Mouse (Mus musculus) layer of hippocampus, adult 6 months (tissue): ENCODE results near the gene L2hgdh. TPM values are rescaled to one million over a fixed set of nuclear protein-coding genes. Genes with fewer than 3 reads are reported as not detected.

Source experiments
- long read RNA-seq, 2 experiments: library from polyadenylated mRNA; unstranded; transcript quantifications; one replicate each; pipeline ENCODE4 v2.0.0; 2019 to 2020
- microRNA-seq: library from miRNA; unstranded; fragments of <30 nt; microRNA quantifications from one replicate; pipeline ENCODE4 v1.2.0, GENCODE M21; 2020
- polyA plus RNA-seq: library from polyadenylated mRNA; unstranded; fragments of <200 nt; fragmentation: Nextera tagmentation; gene quantifications from 2 replicates; pipeline ENCODE4 v1.2.3, GENCODE M21; 2021

Gene L2hgdh
- polyA plus RNA-seq, result 4.8 and 5.9 TPM in 2 replicates
- long read RNA-seq, experiment 1, transcript L2hgdh-201 (10 exons, 3,340 nt), result major isoform, 9 of 14 reads
- long read RNA-seq, experiment 1, partial matches to known transcripts, result 2 of 14 reads
- long read RNA-seq, experiment 1, other reads (novel, unspliced or antisense), result 3 of 14 reads
- long read RNA-seq, experiment 2, transcript L2hgdh-201 (10 exons, 3,340 nt), result major isoform, 45 of 50 reads
- long read RNA-seq, experiment 2, partial matches to known transcripts, result 5 of 50 reads
- long read RNA-seq, experiment 2, other reads (novel, unspliced or antisense), result 0 of 50 reads

GRCm38 (mm10) chr12:69724711-69725460, at the start of gene L2hgdh, which contains the start of gene Atp5s:
L2hgdh (minus strand) TSS chr12:69724873.
Atp5s (plus strand) TSS chr12:69724950.

DNA sequence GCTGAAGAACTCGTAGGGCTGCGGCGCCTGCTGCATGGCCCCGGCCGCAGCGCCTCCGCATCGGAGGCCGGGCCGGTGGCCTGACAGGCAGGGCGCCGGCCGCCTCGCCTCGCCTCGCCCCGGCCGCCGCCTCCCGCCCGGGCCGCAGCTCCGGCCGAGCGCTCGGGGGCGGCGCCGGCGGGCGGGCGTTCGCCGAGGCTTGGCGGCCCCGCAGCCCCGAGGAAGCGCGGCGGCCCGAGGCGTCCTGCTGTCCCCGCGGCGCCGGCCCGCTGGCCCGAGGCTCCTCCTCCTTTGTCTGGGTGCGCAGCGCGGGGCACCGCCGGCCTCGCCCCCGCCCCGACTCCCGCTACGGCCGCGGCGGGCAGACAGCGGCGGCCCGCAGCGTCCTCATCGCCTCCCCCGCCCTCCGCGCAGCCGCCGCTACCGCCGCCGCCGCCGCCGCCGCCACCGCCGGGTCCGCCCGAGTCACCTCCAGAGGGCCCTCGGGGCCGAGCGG, 43.1 kb downstream of the L2hgdh start, which contains the start of gene Sos2:
Gene Sos2 (minus strand): TSS at position 287 of the 496 bp plus-strand sequence.

Small RNA genes within 50 kb of the gene (microRNA-seq; reads per million reads assigned to microRNA genes)
- gene Mir681, result not detected

Other genes starting within 250 kb of the L2hgdh start
- gene Vcpkmt, start 141.8 kb downstream of the L2hgdh start, polyA plus RNA-seq, result 17.4 and 17.7 TPM in 2 replicates
- 3.2 and 3.7 TPM in 2 replicates for gene Sos2, start 43.0 kb downstream of the L2hgdh start, polyA plus RNA-seq
- 26.5 and 37.9 TPM in 2 replicates for gene Atp5s, start 77 bp upstream of the L2hgdh start, polyA plus RNA-seq
- gene Cdkl1, start 66.4 kb upstream of the L2hgdh start, polyA plus RNA-seq, result 18.4 and 19.4 TPM in 2 replicates
- 84.9 and 92.3 TPM in 2 replicates for gene Atl1, start 167.7 kb upstream of the L2hgdh start, polyA plus RNA-seq
- 11.7 and 12.1 TPM in 2 replicates for gene Map4k5, start 168.3 kb upstream of the L2hgdh start, polyA plus RNA-seq